Mouse (Mus musculus) kidney, postnatal 25 days (tissue): Measurements from ENCODE around the gene Arfip2.

Experiments
- DNase-seq, 2 experiments: peaks; one replicate each; pipeline ENCODE4 v3.0.0; 2021; ENCODE audit warnings: mixed read lengths in 2 of 2

Gene Arfip2

GRCm38 (mm10) chr7:105640233-105640893 is at the start of gene Arfip2, which contains the start of gene Gm45799:
Gene Arfip2, minus strand, starts transcription at chr7:105640416.
Gene Gm45799, plus strand, starts transcription at chr7:105640552.
- peak; percentile 97 to 98 for DNase-seq

- no peak for DNase-seq
These were observed 45.5 kb upstream of the Arfip2 start for GRCm38 (mm10) chr7:105685541-105686197.

DNA sequence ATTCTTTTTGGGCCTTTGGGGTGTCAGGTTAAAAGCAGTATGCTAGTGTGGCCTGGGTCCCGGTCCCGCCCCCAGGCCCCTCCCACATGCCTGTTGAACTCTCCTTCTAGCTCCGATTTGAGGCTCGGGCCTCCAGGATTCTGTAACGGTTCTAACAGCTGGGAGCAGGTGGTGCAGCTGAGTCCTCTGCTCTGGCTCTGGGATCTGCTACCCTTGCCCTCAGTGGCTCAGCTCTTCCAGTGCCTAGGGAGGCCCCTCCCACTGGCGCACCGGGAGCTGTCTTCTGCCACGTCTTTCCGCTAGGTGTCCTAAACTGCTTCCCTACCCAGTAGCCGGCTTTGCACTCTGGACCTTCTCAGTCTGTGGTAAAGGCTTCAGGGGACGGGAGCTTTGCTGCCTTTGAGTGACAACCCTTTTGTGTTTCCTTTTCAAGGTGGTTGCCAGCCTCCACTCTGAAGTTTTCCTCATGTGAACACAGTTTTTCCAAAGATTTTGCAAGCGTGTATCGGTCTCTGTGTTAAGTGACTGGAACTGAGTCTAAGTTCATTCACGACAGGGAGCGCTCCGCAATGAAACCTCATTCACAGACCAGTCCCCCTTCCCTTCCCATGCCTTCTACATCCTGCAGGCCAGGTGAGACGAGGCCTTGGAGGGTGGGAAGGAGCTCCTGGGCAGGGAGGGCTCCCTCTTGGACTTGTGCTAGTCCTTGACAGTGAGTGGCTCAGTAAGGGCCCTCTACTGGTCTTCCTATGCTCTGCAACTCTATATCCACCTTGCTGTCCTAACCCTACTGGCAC is 10.6 kb upstream of the Arfip2 start, which contains the start of gene Dnhd1:
Gene Dnhd1, plus strand, starts transcription at position 189 of the 797 bp plus-strand sequence.
- peak; percentile 87 to 93 for DNase-seq

DNA sequence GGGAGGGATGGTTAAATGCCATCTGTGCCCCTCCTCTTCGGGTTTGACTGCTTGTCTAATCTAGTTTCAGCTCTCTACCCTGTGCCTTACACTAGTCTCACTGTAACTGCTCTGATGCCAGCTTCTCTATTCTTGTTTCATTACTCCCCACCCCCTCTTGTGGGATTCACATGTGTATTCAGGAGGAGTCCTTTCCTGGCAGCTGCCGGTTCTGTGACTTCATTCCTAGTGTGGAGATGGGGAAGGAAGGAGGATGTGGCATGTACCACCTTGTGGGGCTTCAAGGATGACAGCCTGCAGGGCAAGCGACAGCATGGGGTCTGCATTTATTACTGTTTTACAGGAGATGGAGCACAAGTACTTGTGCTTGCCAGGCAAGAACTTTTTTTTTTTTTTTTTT is 1.7 kb upstream of the Arfip2 start:
- no peak for DNase-seq

DNA sequence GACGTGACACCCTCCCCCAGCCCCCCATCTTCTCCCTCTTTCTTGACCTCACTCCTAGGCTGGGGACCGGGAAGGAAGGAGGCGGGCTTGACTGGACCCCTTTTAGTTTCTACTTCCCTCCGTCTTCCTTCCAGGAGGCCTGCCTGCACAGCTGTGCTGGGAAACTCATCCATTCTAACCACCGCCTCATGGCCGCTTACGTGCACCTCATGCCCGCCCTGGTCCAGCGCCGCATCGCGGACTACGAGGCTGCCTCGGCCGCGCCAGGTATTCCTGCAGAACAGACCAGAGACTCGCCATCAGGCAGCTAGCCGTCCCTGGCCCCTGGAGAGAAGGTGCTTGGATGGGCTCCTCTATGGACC is 659 bp upstream of the Arfip2 start:
- DNase-seq = peak; percentile 23 to 62

DNA sequence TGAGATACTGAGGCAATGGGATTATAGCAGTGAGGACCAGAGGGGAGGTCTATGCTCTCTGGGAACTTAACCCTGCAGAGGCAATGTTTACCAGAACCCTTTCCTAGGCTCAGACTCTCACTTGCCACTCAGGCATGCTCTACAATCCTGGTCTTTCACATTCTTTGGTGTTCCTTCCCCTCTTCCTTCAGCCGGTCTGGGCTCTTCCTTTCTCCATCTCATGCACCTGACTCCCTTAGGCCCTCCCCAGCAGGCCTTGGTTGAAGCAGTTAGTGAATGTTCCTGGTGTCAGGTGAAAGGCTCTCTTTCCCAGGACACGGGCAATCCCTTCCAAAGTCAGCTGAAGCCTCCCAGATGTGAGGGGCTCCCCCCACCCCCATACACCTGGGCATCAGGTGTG is 460 bp downstream of the Arfip2 start, which contains the start of gene Timm10b:
Gene Timm10b, plus strand, starts transcription at position 301 of the 400 bp plus-strand sequence.
- DNase-seq = no peak

DNA sequence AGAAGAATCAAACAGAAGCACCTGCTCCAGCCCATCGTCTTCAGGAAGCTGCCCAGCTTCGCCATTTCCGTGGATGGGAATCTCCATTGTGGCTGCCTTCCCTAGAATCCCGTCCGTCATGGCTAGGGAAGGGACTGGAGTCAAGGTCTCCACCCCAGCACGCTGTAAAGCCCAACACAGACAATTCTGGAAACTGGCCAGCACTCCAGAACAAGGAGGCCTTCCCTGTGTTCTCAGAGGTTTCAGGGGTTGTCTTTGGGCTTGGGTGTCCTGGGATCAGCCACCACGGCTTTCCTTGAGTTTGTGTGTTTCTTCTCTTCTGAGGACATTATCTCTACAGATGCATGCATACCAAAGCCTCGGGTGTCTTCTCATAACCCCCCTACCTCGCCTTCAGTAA is 912 bp downstream of the Arfip2 start:
- DNase-seq = peak in 1 of 2 experiments; percentile 32

- no peak for DNase-seq
These were observed 1.4 kb downstream of the Arfip2 start for GRCm38 (mm10) chr7:105638776-105639175.

DNA sequence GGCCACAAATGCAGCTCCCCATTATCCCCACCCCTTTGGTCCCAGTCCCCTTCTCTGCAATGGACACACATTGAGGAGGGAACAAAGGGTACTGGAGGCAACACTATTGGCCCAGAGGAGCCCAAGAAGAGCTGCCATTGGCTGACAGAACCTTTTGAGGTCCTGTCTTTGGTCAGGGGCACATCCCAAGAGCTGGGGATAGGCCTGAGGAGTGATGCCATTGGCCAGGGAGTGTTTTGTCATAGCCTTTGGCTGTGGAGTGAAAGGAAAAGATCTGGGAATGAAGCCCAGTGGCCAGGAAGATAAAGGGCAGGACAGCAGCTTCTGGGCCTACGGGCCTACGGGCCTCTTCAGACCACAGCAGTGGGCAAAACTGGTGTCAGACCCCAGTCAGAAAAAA is 4.5 kb downstream of the Arfip2 start:
- no peak for DNase-seq

DNA sequence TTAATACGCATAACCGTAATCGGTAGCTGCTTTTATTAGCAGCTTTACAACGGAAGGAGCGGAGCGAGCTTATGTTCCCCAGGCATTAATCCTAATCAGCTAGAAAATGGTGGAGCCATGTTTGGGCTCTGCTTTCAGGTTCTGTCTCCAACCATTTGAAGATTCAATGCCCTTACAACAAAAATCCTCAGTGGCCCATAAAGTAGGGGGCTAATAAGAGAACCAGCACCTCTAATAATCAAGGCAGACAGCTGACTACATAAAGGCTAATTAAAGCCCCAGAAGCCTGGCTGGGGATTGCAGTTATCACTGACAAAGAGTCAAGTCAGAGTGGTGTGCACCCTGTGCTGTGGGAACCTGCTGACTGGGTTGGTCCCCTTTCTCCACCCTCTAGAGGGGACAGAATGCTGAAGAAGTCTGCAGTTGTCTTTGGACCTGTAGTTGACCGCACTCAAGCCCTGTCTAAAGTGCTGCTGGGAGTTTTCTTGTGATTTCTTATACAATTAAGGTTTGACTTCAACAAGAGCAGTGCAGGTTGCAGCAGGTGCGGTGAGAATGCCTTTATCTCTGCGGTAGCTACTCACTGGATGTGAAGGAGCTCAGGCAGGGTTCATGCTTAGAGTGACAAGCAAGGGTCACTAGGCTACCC is 5.8 kb downstream of the Arfip2 start:
- DNase-seq = no peak

DNA sequence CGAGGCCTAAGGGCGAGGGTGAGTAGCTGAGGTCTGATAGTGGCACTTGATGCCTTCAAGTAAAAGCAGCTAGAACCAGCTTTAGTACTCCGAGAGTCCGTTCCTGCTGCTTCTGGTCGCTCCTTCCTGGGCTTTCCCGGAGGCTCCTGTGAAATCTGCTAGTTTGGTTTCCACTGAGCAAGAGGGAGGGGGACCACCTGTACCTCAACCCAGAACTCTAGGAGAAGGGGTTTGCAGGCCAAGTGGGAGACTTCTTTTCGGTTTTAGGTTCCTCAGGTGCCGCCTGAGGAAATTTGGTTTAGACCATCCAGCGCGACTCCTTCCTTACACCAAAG is 6.4 kb downstream of the Arfip2 start:
- no peak for DNase-seq

DNA sequence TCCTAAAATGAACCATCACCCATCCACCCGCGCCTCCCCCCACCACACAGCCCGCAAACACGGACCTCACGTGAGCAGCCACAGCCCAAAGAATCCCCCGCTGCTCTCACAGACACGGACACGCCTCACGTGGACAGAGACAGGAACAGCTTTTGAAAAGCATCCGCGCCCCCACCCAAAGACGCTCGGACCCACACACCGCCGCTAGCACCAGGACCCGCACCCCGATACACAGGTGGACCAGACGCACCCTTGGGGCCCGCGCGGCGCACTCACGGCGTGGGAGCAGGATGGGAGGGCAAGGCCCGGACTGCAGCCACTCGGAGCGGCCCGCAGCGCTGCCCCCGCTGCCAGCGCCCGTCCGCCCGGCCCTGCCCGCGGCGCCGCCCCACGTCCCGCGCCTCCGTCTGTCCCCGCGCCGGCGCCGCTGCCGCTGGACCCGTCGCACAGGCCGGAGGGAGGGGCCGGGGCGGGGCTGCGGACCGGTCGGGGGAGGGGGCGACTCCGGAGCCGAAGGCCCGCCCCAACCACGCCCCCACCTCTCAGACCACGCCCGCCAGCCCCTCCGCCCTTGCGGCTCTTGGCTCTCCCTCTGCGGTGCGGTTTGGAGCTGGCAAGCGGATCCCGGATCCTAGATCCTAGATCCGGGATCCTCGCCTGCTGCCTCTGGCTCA is 7.0 kb downstream of the Arfip2 start, which contains the start of gene Trim3:
Gene Trim3, minus strand, starts transcription at position 445 of the 674 bp plus-strand sequence.
- peak; percentile 94 to 96 for DNase-seq

- no peak for DNase-seq
These were observed 7.7 kb downstream of the Arfip2 start for GRCm38 (mm10) chr7:105632551-105632972.

- DNase-seq = peak; percentile 81 to 84
These were observed 11.6 kb downstream of the Arfip2 start for GRCm38 (mm10) chr7:105628633-105629032.

DNA sequence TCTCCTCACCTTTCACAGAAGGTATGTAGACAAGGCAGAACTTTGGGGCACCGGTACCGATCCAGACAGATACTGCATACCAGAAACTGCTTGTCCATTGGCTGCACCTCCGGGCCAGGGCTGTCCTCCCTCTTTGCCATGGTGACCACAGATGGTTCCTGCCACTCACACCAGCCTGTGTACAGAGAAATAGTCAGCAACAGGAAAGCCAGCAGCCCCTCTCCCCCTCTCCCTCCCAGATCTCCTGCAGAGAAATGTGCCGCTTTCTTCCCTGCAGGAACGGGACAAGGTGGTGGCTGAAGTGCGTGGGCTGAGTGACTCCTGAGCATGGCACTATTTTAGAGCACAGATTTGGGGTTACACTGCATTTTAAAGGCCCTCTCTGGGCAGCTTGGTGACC is 14.8 kb downstream of the Arfip2 start:
- DNase-seq = no peak

- no peak for DNase-seq
These were observed 18.4 kb downstream of the Arfip2 start for GRCm38 (mm10) chr7:105621646-105622292.

- no peak for DNase-seq
These were observed 19.2 kb downstream of the Arfip2 start for GRCm38 (mm10) chr7:105621053-105621452.

DNA sequence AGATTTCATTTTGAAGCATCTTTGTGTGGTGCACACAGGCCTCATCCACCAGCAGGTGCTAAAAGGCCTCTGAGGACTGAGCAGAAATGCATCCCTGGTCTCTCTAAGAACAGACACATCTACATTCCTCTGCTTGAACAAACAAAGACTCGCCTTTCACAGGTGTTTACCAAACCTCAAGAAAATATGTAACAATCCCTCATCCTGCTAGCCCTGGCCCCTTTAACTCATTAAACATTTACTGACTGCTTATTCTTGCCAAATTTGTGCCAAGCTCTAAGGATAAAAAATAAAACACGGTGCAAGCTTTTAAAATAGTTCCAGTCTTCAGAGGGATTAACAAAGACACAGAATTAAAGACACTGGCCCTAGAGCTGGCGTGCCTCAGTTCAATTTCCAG is 20.5 kb downstream of the Arfip2 start:
- DNase-seq = no peak

DNA sequence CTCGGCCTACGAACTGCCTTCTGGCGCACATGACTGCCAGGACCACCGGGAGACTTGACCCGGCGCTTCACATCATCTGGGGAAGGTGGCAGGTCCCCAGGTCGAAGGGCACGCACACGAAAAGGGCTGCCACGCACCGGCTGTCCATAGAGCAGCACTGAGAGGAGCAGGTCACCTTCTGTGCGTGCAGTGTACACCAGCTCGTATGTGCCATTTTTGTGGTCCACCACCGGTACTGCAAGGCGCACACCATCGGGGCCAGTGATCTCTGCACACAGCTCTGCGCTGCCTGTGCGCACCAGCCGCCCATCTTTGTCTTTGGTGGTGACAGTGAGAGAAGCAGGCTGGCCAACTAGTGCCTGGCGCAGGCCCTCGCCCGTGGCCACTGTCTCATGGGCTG is 22.4 kb downstream of the Arfip2 start:
- no peak for DNase-seq

DNA sequence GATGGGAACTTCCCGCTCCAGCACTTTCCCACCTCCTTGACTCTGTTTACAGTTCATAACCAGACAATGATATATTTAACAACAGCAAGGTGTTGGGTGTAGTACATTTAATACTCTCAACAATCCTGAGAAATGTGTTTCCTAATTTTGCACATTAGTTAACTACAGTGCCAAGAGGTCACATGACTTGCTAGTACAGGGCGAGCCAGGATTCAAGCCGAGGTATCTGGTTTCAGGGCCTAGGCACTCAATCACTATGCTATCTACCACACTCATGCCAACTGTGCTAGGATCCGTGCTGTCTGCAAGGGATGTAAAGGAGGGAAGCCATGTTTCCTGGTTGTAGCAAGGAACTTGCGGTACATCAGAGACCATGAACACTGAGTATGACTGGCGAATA is 23.7 kb downstream of the Arfip2 start:
- DNase-seq = no peak

DNA sequence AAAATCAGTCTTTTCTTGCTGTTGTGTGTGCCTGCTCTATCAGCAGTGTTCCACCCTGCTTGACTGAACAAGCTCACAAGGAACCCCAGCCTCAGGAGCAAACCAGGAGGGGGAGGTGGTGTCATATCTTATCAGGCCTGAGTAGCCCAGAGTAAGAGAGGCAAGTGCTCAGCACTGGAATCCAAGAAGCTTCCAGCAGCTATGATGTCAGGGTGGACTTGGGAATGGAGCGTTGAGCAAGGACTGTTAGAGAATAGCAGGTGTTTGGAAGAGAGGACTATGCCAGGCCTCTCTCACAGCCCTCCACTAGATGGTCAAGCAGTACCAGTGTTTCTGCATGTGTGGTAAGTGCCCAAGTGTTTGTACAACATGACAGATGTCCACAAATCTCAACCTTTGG is 24.5 kb downstream of the Arfip2 start:
- no peak for DNase-seq

- peak; percentile 52 to 58 for DNase-seq
These were observed 25.8 kb downstream of the Arfip2 start for GRCm38 (mm10) chr7:105614400-105614799.
